8 mouse cellular contexts compared by ENCODE assay signal in the genomic region with DNA sequence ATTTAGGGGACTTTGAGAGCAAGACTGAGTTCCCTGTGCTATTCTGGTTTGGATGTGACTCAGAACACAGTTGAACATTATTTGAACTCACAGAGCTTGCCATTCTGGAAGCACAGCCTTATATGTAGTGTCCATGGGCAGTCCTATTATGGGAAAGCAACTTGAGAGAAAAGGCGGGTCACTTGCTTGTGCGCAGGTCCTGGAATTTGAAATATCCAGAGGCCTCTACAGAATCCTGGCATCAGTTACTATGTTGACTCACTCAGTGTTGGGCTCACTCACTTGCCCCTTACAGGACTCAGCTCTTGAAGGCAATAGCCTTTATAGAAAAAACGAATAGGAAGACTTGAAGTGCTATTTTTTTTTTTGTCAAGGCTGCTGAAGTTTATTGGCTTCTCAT. TPM values are rescaled to one million over a fixed set of nuclear protein-coding genes. Genes with fewer than 3 reads are reported as not detected.
DNase-seq lines count a peak whose midpoint lies in the region; ATAC-seq and TF ChIP-seq lines count a peak whose summit lies in the region.

A gene (plus strand): TSS at position 241 of the 400 bp plus-strand sequence.

- H3K9me3 ChIP-seq in hindbrain, postnatal 0 days (ENCODE audit: low read length) = no peaks in the 10 kb centered on the region
- H3K9me3 ChIP-seq in midbrain, embryonic 13.5 days = no peaks in the 10 kb centered on the region

- no peak within 1 kb of the TSS for H3K27ac ChIP-seq in hindbrain, postnatal 0 days
- H3K27ac ChIP-seq in midbrain, embryonic 13.5 days = no peak within 1 kb of the TSS

- no peaks in the 10 kb centered on the region for H3K4me1 ChIP-seq in hindbrain, postnatal 0 days (ENCODE audit: insufficient read depth, low read length)
- H3K4me1 ChIP-seq in midbrain, embryonic 13.5 days (replicated peaks) = no peaks in the 10 kb centered on the region

- H3K36me3 ChIP-seq in hindbrain, postnatal 0 days (ENCODE audit: insufficient read depth, low read length) = no peaks in the 10 kb centered on the region
- no peaks in the 10 kb centered on the region for H3K36me3 ChIP-seq in midbrain, embryonic 13.5 days

- H3K4me3 ChIP-seq in hindbrain, postnatal 0 days (ENCODE audit: low read length) = no peak within 1 kb of the TSS
- no peak within 1 kb of the TSS for H3K4me3 ChIP-seq in midbrain, embryonic 13.5 days (replicated peaks)

- peak; percentile 2 for DNase-seq in urinary bladder, postnatal 14 days (ENCODE audit: low spot score)
- no peak for DNase-seq in urinary bladder, postnatal 36 days (ENCODE audit: low spot score in 2 of 2)
- no peak for DNase-seq in gastrocnemius, postnatal 36 days
- DNase-seq in hindbrain, postnatal 0 days (ENCODE audit: low spot score) = no peak
- DNase-seq in thymus, postnatal 10 days (ENCODE audit: low spot score in 2 of 2) = no peak
- DNase-seq in cerebellum, adult 11 months = no peak

- TF ChIP-seq CTCF in hindbrain, postnatal 0 days (IDR thresholded peaks at IDR 0.05; ENCODE audit: low read depth) = no peak

- WGBS in hindbrain, postnatal 0 days = 73% methylated on average over 3 of the region's 3 CpGs
- WGBS in midbrain, embryonic 13.5 days = 59% methylated on average over 3 of the region's 3 CpGs

- intact Hi-C loops in gastrocnemius, postnatal 36 days (cut with DNase I) = no loop called here

- H3K4me2 ChIP-seq in hindbrain, postnatal 0 days (ENCODE audit: low read depth, low read length) = no peak within 1 kb of the TSS
- H3K4me2 ChIP-seq in midbrain, embryonic 13.5 days (replicated peaks) = no peak within 1 kb of the TSS

- H3K27me3 ChIP-seq in hindbrain, postnatal 0 days (ENCODE audit: insufficient read depth, low read length) = no peaks in the 10 kb centered on the region
- H3K27me3 ChIP-seq in midbrain, embryonic 13.5 days = no peaks in the 10 kb centered on the region

- no peak within 1 kb of the TSS for H3K9ac ChIP-seq in hindbrain, postnatal 0 days (replicated peaks; ENCODE audit: low read length)
- no peak within 1 kb of the TSS for H3K9ac ChIP-seq in midbrain, embryonic 13.5 days (replicated peaks)

- ATAC-seq in hindbrain, postnatal 0 days = no peak
- ATAC-seq in midbrain, embryonic 13.5 days = no peak
- no peak for ATAC-seq in activated CD4-positive, CD25-positive, alpha-beta regulatory T cell, adult 4 months

RNA-seq across cellular contexts. Expression of the gene that starts here (rescaled TPM):
- 100 to 1,000 TPM in 1 of 2 experiments, 10 to 100 TPM in 1; 78.1 to 102 TPM for total RNA-seq in gastrocnemius, postnatal 36 days (2021)
- 57.1 and 73.6 TPM in 2 replicates for total RNA-seq in hindbrain, postnatal 0 days (2014; rRNA removed)
- 22.8 and 25.6 TPM in 2 replicates for polyA plus RNA-seq in hindbrain, postnatal 0 days (2015; fragmentation: Nextera tagmentation; extraction: Ambion mirVana)
- 18.8 and 19.3 TPM in 2 replicates for polyA plus RNA-seq in midbrain, embryonic 13.5 days (2015; fragmentation: Nextera tagmentation; extraction: Ambion mirVana)
- polyA plus RNA-seq in activated CD4-positive, CD25-positive, alpha-beta regulatory T cell, adult 4 months (2017; shearing (Covaris generic)) = 1 to 10 TPM in 1 of 2 experiments, under 1 TPM in 1; 0.62 to 1.8 TPM
